Mouse (Mus musculus) neural tube, embryonic 14.5 days (tissue): ENCODE data around the gene Lhx5. TPM values are rescaled to one million over a fixed set of nuclear protein-coding genes. Genes with fewer than 3 reads are reported as not detected.

Experiments used
- ATAC-seq: fragments of 200-750 bp; cut with Nextera tagmentation; 2 replicates; pipeline ENCODE4 v1.8.0; 2017; ENCODE audit warnings: low read depth, mild to moderate bottlenecking, moderate TSS enrichment, moderate library complexity
- H3K27ac ChIP-seq: fragments of 300-500 bp; sonication (generic); 2 replicates; pipeline ENCODE4 v1.5.1; 2014; ENCODE audit warnings: low read depth, mild to moderate bottlenecking, control low read depth, low read length, moderate library complexity, mixed read lengths
- H3K27me3 ChIP-seq: fragments of 300-500 bp; sonication (generic); 2 replicates; pipeline ENCODE4 v1.6.1; 2014; ENCODE audit warnings: low read length; ENCODE audit not compliant: control insufficient read depth, insufficient read depth
- H3K36me3 ChIP-seq: fragments of 300-500 bp; sonication (generic); 2 replicates; pipeline ENCODE4 v1.6.1; 2014; ENCODE audit warnings: low read length, mixed read lengths; ENCODE audit not compliant: control insufficient read depth, insufficient read depth
- H3K4me1 ChIP-seq: fragments of 300-500 bp; sonication (generic); 2 replicates; pipeline ENCODE4 v1.6.1; 2014; ENCODE audit warnings: low read length; ENCODE audit not compliant: control insufficient read depth, insufficient read depth
- H3K4me2 ChIP-seq: fragments of 300-500 bp; sonication (generic); 2 replicates; pipeline ENCODE4 v1.6.1; 2014; ENCODE audit warnings: mild to moderate bottlenecking, low read depth, low read length, control low read depth
- H3K4me3 ChIP-seq: fragments of 300-500 bp; sonication (generic); 2 replicates; pipeline ENCODE4 v1.5.1; 2014; ENCODE audit warnings: low read depth, low read length, control low read depth, mixed read lengths
- H3K9ac ChIP-seq: fragments of 300-500 bp; sonication (generic); replicated peaks from 2 replicates; pipeline ENCODE4 v1.6.1; 2014; ENCODE audit warnings: low read depth, mild to moderate bottlenecking, control low read depth, low read length, mixed read lengths
- H3K9me3 ChIP-seq: fragments of 300-500 bp; sonication (generic); 2 replicates; pipeline ENCODE4 v1.6.1; 2016; ENCODE audit warnings: low read length; ENCODE audit not compliant: control insufficient read depth
- WGBS: fragments of 180-500 bp; shearing (Covaris S2); extraction: QIAGEN DNeasy Blood & Tissue Kit; methylation state at CpG from one replicate; pipeline ENCODE4 v1.1.7; 2014; 5-methylcytosine and 5-hydroxymethylcytosine counted together
- polyA plus RNA-seq: library from polyadenylated mRNA; unstranded; fragments of >200 nt; fragmentation: Nextera tagmentation; extraction: Ambion mirVana; gene quantifications from 2 replicates; pipeline ENCODE4 v1.2.1, GENCODE M21; 2014

Gene Lhx5
- polyA plus RNA-seq, 1 experiment from 2014 or later, result 27.6 TPM

DNA sequence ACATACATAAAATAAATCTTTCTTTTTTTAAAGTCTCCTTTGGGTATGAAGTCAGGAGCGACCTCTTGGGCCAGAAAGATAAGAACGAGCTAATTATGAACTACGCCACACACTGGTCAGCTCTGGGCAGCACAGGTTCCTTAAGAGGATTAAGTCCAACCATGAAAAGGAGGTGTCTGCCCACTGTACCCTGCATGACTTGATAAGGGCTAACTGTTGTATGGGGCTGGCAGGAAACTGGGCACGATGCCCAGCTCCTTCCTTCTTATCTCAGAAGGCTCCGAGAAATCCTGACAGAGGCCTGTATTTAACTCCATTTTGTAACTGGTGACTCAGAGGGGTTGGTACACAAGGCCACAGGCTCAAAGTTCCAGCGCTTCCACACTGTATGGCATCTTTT is 34.4 kb downstream of the Lhx5 start:
- WGBS, result 93% methylated on average over 6 of the region's 6 CpGs
- Histone ChIP-seq H3K36me3 (no peaks in the 10 kb centered on the region), H3K9me3 (no peaks in the 10 kb centered on the region), H3K27me3 (no peaks in the 10 kb centered on the region), H3K4me1 (no peaks in the 10 kb centered on the region), H3K4me2 (no peak overlapping the region), H3K27ac (no peak overlapping the region), H3K4me3 (no peak overlapping the region), H3K9ac (no peak overlapping the region)
- no peak for ATAC-seq

- Histone ChIP-seq H3K4me1 (no peaks in the 10 kb centered on the region), H3K4me2 (peak overlapping the region; percentile 29; the same call in 1 of the 2 replicates), H3K9me3 (no peaks in the 10 kb centered on the region), H3K4me3 (peak overlapping the region; percentile 11; the same call in 1 of the 2 replicates), H3K9ac (no peak overlapping the region), H3K27ac (no peak overlapping the region), H3K27me3 (no peaks in the 10 kb centered on the region), H3K36me3 (no peaks in the 10 kb centered on the region)
- WGBS, result 23% methylated on average over 4 of the region's 4 CpGs
- no peak for ATAC-seq
These were observed 35.5 kb downstream of the Lhx5 start for GRCm38 (mm10) chr5:120467026-120467425.

DNA sequence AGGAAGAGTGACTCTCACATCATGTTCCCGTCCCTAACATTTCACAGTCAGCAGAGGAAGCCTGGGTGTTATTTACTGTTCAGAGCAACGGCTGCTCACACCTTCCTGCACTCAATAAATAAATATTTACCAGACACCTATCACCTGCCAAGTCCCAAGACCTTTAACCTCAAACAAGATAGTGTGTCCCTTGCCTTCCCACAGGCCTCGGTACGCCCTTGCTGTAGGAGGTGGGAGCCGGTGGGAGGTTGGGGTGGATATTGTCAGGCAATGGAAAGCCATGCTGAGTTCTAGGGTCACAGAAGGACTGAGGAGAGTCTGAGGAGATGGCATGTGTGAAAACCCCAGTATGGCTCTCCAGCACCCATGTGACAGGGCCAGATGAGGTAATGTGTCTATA is 36.8 kb downstream of the Lhx5 start:
- no peak overlapping the region for H3K4me2 ChIP-seq
- H3K27me3 ChIP-seq, result no peaks in the 10 kb centered on the region
- no peak overlapping the region for H3K4me3 ChIP-seq
- H3K27ac ChIP-seq, result no peak overlapping the region
- no peaks in the 10 kb centered on the region for H3K4me1 ChIP-seq
- H3K36me3 ChIP-seq, result no peaks in the 10 kb centered on the region
- WGBS, result 84% methylated on average over 5 of the region's 5 CpGs
- no peak overlapping the region for H3K9ac ChIP-seq
- no peak for ATAC-seq
- H3K9me3 ChIP-seq, result no peaks in the 10 kb centered on the region

- no peak for ATAC-seq
- Histone ChIP-seq H3K4me1 (no peaks in the 10 kb centered on the region), H3K36me3 (no peaks in the 10 kb centered on the region), H3K27me3 (no peaks in the 10 kb centered on the region), H3K9me3 (no peaks in the 10 kb centered on the region), H3K27ac (no peak overlapping the region), H3K4me3 (no peak overlapping the region), H3K9ac (no peak overlapping the region), H3K4me2 (no peak overlapping the region)
- 83% methylated on average over 6 of the region's 6 CpGs for WGBS
These were observed 37.3 kb downstream of the Lhx5 start for GRCm38 (mm10) chr5:120468830-120469229.

GRCm38 (mm10) chr5:120471538-120471937 is 40.0 kb downstream of the Lhx5 start:
- H3K9ac ChIP-seq, result no peak overlapping the region
- 47% methylated on average over 4 of the region's 4 CpGs for WGBS
- no peak for ATAC-seq
- no peaks in the 10 kb centered on the region for H3K4me1 ChIP-seq
- H3K36me3 ChIP-seq, result no peaks in the 10 kb centered on the region
- no peak overlapping the region for H3K4me2 ChIP-seq
- no peak overlapping the region for H3K4me3 ChIP-seq
- H3K27ac ChIP-seq, result no peak overlapping the region
- H3K27me3 ChIP-seq, result no peaks in the 10 kb centered on the region
- no peaks in the 10 kb centered on the region for H3K9me3 ChIP-seq

- WGBS, result 84% methylated on average over 8 of the region's 8 CpGs
- no peak within 1 kb of the TSS for H3K9ac ChIP-seq
- ATAC-seq, result no peak
- H3K27me3 ChIP-seq, result no peaks in the 10 kb centered on the region
- no peak within 1 kb of the TSS for H3K4me3 ChIP-seq
- no peaks in the 10 kb centered on the region for H3K4me1 ChIP-seq
- H3K4me2 ChIP-seq, result no peak within 1 kb of the TSS
- H3K9me3 ChIP-seq, result no peaks in the 10 kb centered on the region
- no peak within 1 kb of the TSS for H3K27ac ChIP-seq
- H3K36me3 ChIP-seq, result no peaks in the 10 kb centered on the region
These were observed 41.3 kb downstream of the Lhx5 start, which contains the start of gene Sdsl for GRCm38 (mm10) chr5:120472770-120473169. Sdsl (minus strand) TSS chr5:120472810.

DNA sequence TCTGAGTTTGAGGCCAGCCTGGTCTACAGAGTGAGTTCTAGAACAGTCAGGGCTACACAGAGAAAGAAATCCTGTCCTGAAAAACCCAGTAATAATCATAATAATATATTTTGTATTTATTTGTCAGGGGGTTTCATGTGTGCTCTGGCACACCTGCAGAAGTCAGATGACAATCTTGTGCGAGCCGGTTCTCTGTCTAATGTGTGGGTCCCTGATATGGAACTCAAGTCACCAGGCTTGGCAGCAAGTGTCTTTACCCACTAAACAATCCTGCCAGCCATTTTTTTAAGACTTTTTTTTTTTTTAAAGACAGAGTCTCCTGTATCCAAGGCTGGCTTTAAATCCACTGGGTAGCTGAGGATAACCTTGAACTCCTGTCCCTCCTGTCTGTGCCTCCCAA is 41.9 kb downstream of the Lhx5 start:
- no peak overlapping the region for H3K9ac ChIP-seq
- no peak overlapping the region for H3K4me2 ChIP-seq
- H3K27ac ChIP-seq, result no peak overlapping the region
- H3K27me3 ChIP-seq, result no peaks in the 10 kb centered on the region
- WGBS, result 96% methylated on average over 2 of the region's 2 CpGs
- H3K9me3 ChIP-seq, result no peaks in the 10 kb centered on the region
- H3K4me3 ChIP-seq, result no peak overlapping the region
- H3K4me1 ChIP-seq, result no peaks in the 10 kb centered on the region
- no peaks in the 10 kb centered on the region for H3K36me3 ChIP-seq
- no peak for ATAC-seq

GRCm38 (mm10) chr5:120475861-120476260 is 44.4 kb downstream of the Lhx5 start:
- 53% methylated on average over 8 of the region's 8 CpGs for WGBS
- H3K27ac ChIP-seq, result no peak overlapping the region
- no peak overlapping the region for H3K4me3 ChIP-seq
- H3K36me3 ChIP-seq, result no peaks in the 10 kb centered on the region
- no peaks in the 10 kb centered on the region for H3K9me3 ChIP-seq
- ATAC-seq, result no peak
- no peak overlapping the region for H3K9ac ChIP-seq
- no peaks in the 10 kb centered on the region for H3K27me3 ChIP-seq
- H3K4me2 ChIP-seq, result no peak overlapping the region
- no peaks in the 10 kb centered on the region for H3K4me1 ChIP-seq

DNA sequence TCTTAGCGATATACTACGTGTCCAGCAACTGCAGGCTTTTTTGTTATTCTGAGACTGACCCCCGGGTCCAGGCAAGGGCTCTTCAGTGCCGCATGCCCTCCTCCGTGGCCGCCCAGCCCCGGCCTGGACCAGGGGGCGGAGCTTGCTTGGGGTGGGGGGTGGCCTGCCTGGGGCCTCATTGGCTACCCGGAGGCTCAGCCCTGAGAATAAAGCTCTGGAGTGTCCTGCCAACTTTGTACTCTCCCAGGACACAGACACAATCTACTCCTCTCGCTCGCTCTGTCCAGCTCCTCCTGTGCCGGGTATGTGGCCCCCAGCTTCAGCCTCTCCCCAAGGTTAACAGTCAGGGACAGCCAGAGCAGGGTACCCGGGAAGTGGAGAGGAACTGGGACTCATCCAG is 44.8 kb downstream of the Lhx5 start, which contains the start of gene Sds:
Gene Sds (plus strand): TSS at position 231 of the 400 bp plus-strand sequence.
- H3K27ac ChIP-seq, result no peak within 1 kb of the TSS
- H3K27me3 ChIP-seq, result no peaks in the 10 kb centered on the region
- H3K4me2 ChIP-seq, result no peak within 1 kb of the TSS
- no peaks in the 10 kb centered on the region for H3K36me3 ChIP-seq
- H3K4me1 ChIP-seq, result no peaks in the 10 kb centered on the region
- H3K9me3 ChIP-seq, result no peaks in the 10 kb centered on the region
- H3K4me3 ChIP-seq, result no peak within 1 kb of the TSS
- H3K9ac ChIP-seq, result no peak within 1 kb of the TSS
- no peak for ATAC-seq
- 18% methylated on average over 13 of the region's 13 CpGs for WGBS
